Mouse (Mus musculus): Measurements from ENCODE around the gene Amy1. TPM values are rescaled to one million over a fixed set of nuclear protein-coding genes. Genes with fewer than 3 reads are reported as not detected.
"Not testable (repeated sequence)": the region's sequence is repeated elsewhere in the genome, so short reads cannot be mapped to it uniquely, and the experiment has no call there.

Amy1 gene
- polyA plus RNA-seq, 1 experiment = 3.4 TPM

DNA sequence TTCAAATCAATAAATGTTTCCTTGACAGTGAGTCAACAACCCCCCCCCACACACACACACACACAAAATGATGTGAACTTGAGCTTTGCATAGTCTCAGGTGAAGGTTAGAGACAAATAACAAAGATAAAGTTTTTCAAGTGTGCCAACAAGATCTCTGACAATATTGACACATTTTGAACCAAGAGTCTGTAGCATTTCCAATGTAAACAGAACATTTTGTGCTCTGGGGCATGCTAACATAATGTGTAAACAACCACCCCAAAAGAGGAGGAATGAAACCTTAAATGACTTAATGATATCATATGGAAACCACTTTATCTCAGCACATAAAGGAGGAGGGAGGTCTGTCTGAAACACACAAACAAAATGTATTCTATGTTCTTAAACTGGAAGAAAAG is 66.8 kb downstream of the Amy1 start:
- H3K9ac ChIP-seq (ENCODE audit: low read depth, poor library complexity, severe bottlenecking) = no peak overlapping the region
- no peaks in the 10 kb centered on the region for H3K36me3 ChIP-seq (ENCODE audit: control insufficient read depth, insufficient read depth, low read length, poor library complexity, severe bottlenecking)
- H3K27me3 ChIP-seq (ENCODE audit: control insufficient read depth, insufficient read depth, low read length, poor library complexity, severe bottlenecking) = no peaks in the 10 kb centered on the region
- TF ChIP-seq EP300 (IDR thresholded peaks at IDR 0.05; ENCODE audit: insufficient read depth, low read depth, low read length) = no peak
- no peak for TF ChIP-seq CTCF (IDR thresholded peaks at IDR 0.05; ENCODE audit: low read depth, low read length)
- TF ChIP-seq POLR2A (IDR thresholded peaks at IDR 0.05; ENCODE audit: insufficient read depth, low read length) = no peak
- no peak overlapping the region for H3K27ac ChIP-seq (ENCODE audit: insufficient read depth, low read length)
- no peaks in the 10 kb centered on the region for H3K4me1 ChIP-seq (ENCODE audit: control insufficient read depth, insufficient read depth, low read length)
- H3K4me3 ChIP-seq (ENCODE audit: low read depth, low read length) = no peak overlapping the region
- H3K9me3 ChIP-seq (replicated peaks; ENCODE audit: control insufficient read depth, insufficient read depth, low read length, poor library complexity, severe bottlenecking) = no peaks in the 10 kb centered on the region

DNA sequence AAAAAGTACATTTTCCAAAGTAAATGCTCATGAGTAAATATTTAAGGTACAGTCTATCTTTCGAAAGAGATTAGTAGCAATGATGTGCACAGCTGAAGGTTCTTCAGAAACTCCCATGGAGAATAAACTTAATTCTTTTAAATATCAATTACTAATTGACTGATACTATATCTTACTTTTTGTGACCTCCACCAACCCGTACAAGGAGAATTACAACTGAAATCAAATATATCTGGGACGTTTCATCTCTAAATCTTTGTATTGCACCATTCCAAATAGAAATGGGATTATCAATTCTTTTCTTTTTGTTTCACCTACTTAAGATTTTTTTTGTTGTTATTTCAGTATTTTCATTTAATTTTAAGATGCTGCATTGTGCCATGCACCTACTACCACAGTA is 74.2 kb downstream of the Amy1 start, which contains the start of gene Amy2a1:
Amy2a1 (minus strand) TSS at position 101 of the 400 bp plus-strand sequence.
- H3K27me3 ChIP-seq (ENCODE audit: control insufficient read depth, insufficient read depth, low read length, poor library complexity, severe bottlenecking); H3K36me3 ChIP-seq (ENCODE audit: control insufficient read depth, insufficient read depth, low read length, poor library complexity, severe bottlenecking); H3K9ac ChIP-seq (ENCODE audit: low read depth, poor library complexity, severe bottlenecking); H3K27ac ChIP-seq (ENCODE audit: insufficient read depth, low read length); H3K4me1 ChIP-seq (ENCODE audit: control insufficient read depth, insufficient read depth, low read length); H3K4me3 ChIP-seq (ENCODE audit: low read depth, low read length); H3K9me3 ChIP-seq (replicated peaks; ENCODE audit: control insufficient read depth, insufficient read depth, low read length, poor library complexity, severe bottlenecking): not testable (repeated sequence)

Other genes starting within 250 kb of the Amy1 start
- gene Amy2a1, start 74.3 kb downstream of the Amy1 start, polyA plus RNA-seq (2011; ENCODE audit: insufficient read depth, insufficient read length, low read depth, missing spikeins) = not detected in 2 replicates
- gene Rnpc3, start 23.4 kb upstream of the Amy1 start, polyA plus RNA-seq (2011; ENCODE audit: insufficient read depth, insufficient read length, low read depth, missing spikeins) = 39.9 and 44.6 TPM in 2 replicates

Measured in ES-Bruce4 (cell line).